Mouse (Mus musculus): Measurements from ENCODE around the gene Usp2. TPM values are rescaled to one million over a fixed set of nuclear protein-coding genes. Genes with fewer than 3 reads are reported as not detected.

Usp2 gene
- total RNA-seq (2021) = 10 to 100 TPM; 72.6 to 79.0 TPM

DNA sequence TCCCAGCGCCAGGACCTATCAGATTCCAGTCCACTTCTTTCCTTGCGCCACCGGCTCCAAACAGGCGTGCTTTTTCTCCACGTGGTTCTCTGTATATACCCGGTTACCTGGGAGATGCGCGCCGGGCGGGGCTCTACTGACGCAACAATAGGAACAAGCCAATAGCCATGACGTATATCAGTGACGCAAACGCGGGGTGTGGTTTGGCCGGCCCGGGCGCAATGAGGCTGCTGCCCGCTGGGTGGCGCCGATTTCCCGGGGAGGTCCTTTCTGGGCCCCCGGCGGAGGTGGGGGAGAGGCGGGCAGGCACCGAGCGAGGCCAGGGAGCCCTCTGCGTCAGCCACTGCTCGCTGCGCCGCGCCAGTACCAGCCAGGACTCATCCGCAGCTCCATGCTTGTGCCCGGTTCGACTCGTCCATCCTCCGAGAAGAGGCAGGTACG is at the start of gene Usp2:
Gene Usp2 (plus strand): TSS at position 237 of the 441 bp plus-strand sequence.
- DNase-seq = peak; percentile 100

GRCm38 (mm10) chr9:44017846-44018245 is 49.0 kb upstream of the Usp2 start:
- DNase-seq = no peak

DNA sequence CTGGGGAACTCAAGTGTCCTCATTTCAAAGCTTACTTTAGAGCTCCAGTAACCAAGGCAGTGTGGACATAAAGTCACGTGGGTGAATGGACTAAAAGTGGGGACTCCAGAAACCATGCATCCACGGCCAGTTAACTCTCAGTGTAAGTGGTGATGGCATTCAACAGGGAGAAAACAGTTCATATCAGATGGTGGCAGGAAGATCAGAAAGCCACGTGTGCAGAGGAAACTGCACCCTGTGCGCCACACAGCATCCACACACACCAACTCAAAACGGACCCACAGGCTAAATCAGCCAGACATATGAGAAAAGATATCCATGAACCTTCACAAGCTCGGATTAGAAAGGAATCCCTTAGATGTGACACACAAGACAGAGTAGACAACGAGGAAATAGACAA is 46.8 kb upstream of the Usp2 start:
- no peak for DNase-seq

GRCm38 (mm10) chr9:44022100-44022847 is 44.5 kb upstream of the Usp2 start:
- no peak for DNase-seq

GRCm38 (mm10) chr9:44024096-44024495 is 42.7 kb upstream of the Usp2 start:
- DNase-seq = no peak

DNA sequence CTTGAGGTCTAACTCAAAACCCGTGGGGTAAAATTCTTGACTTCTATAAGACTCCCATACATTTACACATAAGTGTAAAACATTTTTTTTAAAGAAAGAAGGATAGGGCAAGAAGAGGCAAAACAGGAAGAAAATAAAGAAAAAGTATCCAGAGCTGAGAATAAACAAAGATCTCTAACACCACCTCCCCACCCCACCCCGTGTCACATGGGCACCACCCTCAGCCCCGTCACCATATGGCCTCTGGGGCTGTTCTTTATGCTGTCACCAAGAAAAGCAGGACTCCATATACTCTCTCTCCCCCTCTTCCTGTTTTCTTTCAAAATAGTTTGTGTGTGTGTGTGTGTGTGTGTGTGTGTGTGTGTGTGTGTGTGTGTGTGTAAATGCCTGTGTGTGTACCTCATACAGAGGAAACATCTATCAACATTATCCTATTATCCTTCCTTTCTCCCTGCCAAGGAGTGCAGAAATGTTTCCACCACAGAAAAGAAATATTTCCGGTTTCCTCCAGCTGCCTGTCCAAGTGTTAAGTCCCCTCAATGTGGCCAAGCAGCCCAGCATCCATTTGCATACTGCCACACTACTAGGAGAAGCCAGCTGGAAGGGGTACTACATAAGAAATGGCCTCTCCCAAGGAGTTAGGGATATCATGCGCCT is 37.1 kb upstream of the Usp2 start:
- peak; percentile 18 for DNase-seq

GRCm38 (mm10) chr9:44030646-44031045 is 36.2 kb upstream of the Usp2 start:
- no peak for DNase-seq

DNA sequence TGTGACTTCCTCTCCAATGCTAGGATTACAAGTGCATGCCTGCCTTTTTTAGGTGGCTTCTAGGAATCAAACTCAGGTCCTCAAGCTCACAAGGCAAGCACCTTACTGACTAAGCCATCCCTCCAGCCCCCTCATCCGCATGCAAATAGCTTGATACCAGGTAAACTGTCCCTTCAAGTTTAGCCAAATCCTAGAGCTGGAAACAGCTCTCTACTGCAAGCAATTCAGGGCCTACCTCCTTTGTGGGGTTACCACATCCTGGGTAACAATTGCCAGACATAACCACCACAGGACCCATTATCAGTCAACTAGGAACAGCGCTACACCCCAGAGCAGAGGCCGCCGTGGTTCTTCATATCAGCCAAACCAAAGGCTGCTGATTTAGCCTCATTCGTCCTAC is 35.7 kb upstream of the Usp2 start:
- no peak for DNase-seq

DNA sequence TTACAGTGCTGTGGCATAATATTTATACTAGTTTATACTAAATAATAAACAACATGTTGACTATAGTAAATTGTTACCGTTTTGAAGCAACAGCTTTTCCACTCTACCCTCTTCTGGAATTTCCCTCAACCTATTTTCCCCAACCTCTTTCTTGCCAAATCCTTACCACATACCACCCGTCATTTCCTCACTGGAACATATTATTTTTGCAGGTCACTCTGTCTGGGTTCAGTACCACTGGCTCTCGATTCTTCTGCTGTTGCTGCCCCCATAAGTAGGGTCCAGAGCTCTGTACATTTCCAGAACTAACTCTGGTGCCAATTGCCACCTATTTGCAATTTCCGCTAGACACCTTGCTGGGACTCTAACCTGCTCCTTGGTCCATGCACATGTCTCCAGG is 34.9 kb upstream of the Usp2 start:
- no peak for DNase-seq

DNA sequence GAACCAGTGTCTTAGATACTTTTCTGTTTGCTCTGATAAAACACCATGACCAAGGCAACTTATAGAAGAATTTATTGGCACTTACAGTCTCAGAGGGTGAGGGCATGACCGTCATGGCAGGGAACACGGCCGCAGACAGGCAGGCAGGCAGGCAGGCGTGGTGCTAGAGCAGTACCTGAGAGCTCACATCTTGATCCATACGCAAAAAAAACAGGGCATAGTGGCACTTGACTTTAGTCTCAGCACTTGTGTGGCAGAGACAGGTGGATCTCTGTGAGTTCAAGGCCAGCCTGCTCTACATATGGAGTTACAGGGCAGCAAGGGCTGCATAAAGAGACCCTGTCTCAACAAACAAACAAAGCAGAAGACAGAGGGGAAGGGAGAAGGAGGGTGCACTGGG is 33.5 kb upstream of the Usp2 start:
- DNase-seq = no peak

- DNase-seq = no peak
Observed at GRCm38 (mm10) chr9:44033957-44034727, 32.7 kb upstream of the Usp2 start.

- DNase-seq = no peak
Observed at GRCm38 (mm10) chr9:44037106-44037505, 29.7 kb upstream of the Usp2 start.

DNA sequence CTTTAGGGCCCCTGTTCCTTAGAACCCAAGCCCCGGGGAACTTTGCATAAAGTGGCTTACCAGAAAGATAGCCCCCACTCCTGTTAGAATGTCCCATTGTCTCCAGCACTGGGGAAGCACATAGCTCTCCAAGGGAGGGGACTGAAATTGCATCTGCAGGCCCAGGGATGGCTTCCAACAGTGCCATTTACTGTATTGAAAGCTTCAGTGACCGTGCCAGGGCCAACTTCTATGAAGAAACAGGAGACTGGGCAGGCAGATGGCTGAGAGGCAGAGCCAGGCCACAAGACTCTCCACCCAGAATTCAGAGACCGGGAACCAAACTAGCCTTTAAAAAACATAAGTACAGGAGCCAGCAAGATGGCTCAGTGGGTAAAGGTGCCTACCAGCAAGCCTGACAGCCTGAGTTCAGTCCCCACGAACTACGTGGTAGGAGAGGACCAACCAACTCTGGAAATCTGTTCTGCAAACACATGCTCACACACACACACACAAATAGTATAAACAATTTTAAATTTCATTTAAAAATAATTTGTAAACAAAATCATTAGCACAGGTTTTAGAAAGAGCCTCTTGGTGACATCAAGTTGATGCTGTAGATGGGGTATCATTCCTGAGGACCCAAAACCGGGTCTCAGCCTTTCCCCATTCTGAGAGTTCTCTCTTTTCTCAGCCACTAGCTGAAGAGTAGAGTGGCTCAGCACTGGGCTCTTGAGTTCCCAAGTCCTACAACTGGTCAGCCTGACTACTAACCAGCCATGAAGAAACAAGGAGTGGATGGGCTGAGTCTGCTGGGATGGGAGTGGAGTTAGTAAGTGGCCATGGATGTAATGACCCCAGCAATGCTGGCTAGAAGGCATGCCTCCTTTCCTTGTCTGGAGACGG is 25.1 kb upstream of the Usp2 start:
- DNase-seq = no peak

DNA sequence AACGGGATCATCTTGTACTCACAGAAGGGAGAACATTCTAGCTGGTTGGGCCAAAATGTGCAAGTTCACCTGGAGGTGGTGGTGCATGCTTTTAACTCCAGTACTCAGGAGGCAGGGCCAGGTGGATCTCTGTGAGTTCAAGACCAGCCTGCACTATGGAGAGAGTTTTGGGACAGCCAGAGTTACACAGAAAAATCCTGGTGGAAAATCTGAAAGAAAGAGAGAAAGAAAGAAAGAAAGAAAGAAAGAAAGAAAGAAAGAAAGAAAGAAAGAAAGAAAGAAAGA is 24.5 kb upstream of the Usp2 start:
- no peak for DNase-seq

DNA sequence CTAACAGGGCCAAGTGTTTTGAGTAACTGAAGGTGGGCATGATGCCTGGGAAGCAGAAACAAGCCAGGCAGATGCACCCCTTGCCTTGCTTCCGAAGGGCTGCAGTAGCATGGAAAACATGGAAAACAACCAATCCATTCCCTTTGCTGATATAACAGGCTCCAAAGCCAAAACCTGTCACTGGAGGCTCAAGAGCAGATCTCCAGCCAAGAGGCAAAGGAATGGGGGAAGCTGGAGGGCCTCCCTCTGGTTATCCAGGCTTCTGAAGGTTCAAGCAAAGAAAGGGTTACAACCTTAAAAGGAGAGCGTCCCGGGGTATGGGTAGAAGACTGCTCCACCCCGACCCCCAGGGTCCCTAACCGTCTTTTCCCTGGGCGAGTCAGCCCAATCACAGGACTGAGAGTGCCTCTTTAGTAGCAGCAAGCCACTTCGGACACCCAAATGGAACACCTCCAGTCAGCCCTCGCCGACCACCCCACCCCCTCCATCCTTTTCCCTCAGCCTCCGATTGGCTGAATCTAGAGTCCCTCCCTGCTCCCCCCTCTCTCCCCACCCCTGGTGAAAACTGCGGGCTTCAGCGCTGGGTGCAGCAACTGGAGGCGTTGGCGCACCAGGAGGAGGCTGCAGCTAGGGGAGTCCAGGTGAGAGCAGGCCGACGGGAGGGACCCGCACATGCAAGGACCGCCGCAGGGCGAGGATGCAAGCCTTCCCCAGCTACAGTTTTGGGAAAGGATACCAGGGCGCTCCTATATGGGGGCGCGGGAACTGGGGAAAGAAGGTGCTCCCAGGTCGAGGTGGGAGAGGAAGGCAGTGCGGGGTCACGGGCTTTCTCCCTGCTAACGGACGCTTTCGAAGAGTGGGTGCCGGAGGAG is 23.7 kb upstream of the Usp2 start, which contains the start of gene Thy1:
Gene Thy1 (plus strand): TSS at position 549 of the 872 bp plus-strand sequence.
- DNase-seq = peak; percentile 52

DNA sequence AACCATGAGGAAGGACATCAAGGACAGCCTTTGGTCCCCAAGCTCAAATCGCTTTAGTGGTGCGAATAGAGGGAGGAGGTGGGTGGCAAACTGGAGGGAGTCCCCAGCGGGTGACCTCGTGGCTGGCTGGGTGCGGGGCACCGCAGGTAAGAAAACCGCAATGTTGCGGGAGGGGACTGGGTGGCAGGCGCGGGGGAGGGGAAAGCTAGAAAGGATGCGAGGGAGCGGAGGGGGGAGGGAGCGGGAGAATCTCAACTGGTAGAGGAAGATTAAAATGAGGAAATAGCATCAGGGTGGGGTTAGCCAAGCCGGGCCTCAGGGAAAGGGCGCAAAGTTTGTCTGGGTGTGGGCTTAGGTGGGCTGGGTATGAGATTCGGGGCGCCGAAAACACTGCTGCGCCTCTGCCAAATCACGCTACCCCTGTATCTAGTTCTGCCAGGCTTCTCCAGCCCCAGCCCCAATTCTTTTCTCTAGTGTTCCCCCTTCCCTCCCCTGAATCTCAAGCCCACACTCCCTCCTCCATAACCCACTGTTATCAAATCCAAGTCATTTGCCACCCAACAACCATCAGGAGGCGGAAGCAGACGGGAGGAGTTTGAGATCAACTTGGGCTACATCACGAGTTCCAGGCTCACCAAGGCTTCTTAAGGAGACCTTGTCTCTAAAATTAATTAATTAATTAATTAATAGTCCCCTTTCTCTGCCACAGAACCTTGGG is 23.0 kb upstream of the Usp2 start:
- DNase-seq = no peak

- DNase-seq = no peak
Observed at GRCm38 (mm10) chr9:44044426-44045157, 22.2 kb upstream of the Usp2 start.

DNA sequence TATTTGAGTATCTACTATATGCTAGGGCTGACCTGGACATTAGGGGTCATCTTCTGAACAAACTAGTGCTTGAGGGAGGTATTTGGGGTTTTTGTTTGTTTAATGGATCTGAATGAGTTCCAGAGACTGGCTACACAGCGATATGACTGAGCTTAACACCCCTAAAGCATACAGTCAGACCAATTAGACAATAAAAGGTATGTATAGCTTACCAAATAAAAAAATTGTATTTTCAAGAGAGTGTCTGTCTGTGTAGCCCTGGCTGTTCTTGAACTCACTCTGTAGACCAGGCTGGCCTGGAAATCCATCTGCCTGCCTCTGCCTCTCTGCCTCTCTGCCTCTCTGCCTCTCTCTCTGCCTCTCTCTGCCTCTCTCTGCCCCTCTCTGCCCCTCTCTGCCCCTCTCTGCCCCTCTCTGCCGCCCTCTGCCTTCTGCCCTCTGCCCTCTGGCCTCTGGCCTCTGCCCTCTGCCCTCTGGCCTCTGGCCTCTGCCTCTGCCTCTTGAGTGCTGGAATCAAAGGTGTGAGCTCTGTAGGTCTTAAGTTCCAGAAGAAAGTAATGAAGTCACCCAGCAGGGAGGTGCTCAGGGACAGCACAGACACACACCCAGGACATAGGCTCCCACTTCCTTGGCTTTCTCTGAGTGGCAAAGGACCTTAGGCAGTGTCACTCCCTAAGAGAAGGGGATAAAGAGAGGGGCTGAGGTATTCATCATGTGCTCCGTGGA is 21.5 kb upstream of the Usp2 start:
- no peak for DNase-seq

- DNase-seq = no peak
Observed at GRCm38 (mm10) chr9:44045884-44046272, 20.9 kb upstream of the Usp2 start.

All from heart, postnatal 4 days (tissue).